15 mouse cellular contexts compared by ENCODE assay signal in the genomic region with DNA sequence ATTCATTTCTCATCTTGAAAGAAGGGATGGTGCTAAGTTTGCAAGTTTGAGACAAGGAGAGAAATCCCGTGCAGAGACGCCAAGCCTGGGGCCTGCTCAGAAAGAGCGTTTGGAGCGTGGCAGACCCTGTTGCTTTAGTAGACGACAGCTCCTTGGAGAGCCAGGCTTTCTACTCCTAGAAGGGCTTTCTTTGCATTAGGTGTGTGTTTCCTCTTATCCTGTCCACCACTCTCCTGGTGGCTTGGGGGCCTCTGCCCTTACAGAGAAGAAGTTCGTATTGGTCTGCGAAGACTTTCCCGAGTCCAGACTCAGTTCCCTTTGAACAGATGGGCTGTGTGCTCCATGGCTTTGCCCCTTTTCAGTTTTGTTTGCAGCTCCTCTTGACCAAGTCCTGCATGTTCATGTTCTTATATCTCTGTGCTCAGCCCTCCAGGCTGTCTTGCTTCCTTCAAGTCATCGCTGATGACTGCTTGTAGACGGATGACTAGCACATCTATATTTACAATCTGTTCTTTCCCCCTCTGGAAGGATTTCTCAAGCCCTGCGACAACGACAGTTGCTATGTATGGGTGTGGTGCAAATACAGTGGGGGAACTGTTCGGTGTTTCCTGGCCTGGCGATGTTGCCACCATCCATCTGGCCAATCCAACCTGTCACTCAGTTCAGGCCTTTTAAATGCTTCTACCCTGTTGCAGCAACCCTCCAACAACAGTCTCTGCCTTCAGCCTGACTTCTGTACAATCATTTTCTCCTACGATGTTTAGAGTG. TPM values are rescaled to one million over a fixed set of nuclear protein-coding genes. Genes with fewer than 3 reads are reported as not detected.
DNase-seq lines count a peak whose midpoint lies in the region; ATAC-seq lines count a peak whose summit lies in the region.
"Had no signal": no experiment of that assay in that cellular context is flagged by ENCODE, and none has a peak within 500 bp of the region (broad histone marks: within the 10 kb centered on the region; RNA-seq: fewer than 3 reads in every experiment).

No protein-coding gene starts in this region.

- H3K9ac ChIP-seq in forebrain, embryonic 16.5 days (replicated peaks; ENCODE audit: low read depth, low read length): no peak overlapping the region
- H3K9ac ChIP-seq in forebrain, embryonic 13.5 days: no peak overlapping the region
- H3K9ac ChIP-seq in embryonic facial prominence, embryonic 15.5 days: no peak overlapping the region
- no peak overlapping the region for H3K9ac ChIP-seq in hindbrain, embryonic 13.5 days
- H3K9ac ChIP-seq: forebrain, embryonic 15.5 days; hindbrain, embryonic 15.5 days; kidney, embryonic 15.5 days; neural tube, embryonic 12.5 days had no signal

- H3K27me3 ChIP-seq in forebrain, embryonic 16.5 days (replicated peaks; ENCODE audit: control insufficient read depth, insufficient read depth, low read length): no peaks in the 10 kb centered on the region
- no peaks in the 10 kb centered on the region for H3K27me3 ChIP-seq in forebrain, embryonic 13.5 days
- no peaks in the 10 kb centered on the region for H3K27me3 ChIP-seq in embryonic facial prominence, embryonic 15.5 days
- H3K27me3 ChIP-seq in hindbrain, embryonic 13.5 days: no peaks in the 10 kb centered on the region
- H3K27me3 ChIP-seq: forebrain, embryonic 15.5 days; hindbrain, embryonic 15.5 days; kidney, embryonic 15.5 days; neural tube, embryonic 12.5 days had no signal

- H3K4me1 ChIP-seq in forebrain, embryonic 16.5 days (replicated peaks; ENCODE audit: control insufficient read depth, insufficient read depth, low read length): peaks cover 13% of the 10 kb centered on the region
- H3K4me1 ChIP-seq in forebrain, embryonic 13.5 days: peaks cover 16% of the 10 kb centered on the region
- peaks cover 29% of the 10 kb centered on the region for H3K4me1 ChIP-seq in embryonic facial prominence, embryonic 15.5 days
- peaks cover 43% of the 10 kb centered on the region for H3K4me1 ChIP-seq in hindbrain, embryonic 13.5 days (replicated peaks)

- H3K4me3 ChIP-seq in forebrain, embryonic 16.5 days (replicated peaks; ENCODE audit: low read length): no peak overlapping the region
- H3K4me3 ChIP-seq in forebrain, embryonic 13.5 days: no peak overlapping the region
- H3K4me3 ChIP-seq in embryonic facial prominence, embryonic 15.5 days (replicated peaks): no peak overlapping the region
- H3K4me3 ChIP-seq in macrophage (ENCODE audit: inconsistent target): no peak overlapping the region
- H3K4me3 ChIP-seq in hindbrain, embryonic 13.5 days: no peak overlapping the region
- H3K4me3 ChIP-seq: forebrain, embryonic 15.5 days; heart, embryonic 10.5 days; hindbrain, embryonic 15.5 days; kidney, embryonic 15.5 days; midbrain, embryonic 10.5 days; neural tube, embryonic 12.5 days had no signal

- no peak overlapping the region for H3K4me2 ChIP-seq in forebrain, embryonic 16.5 days (ENCODE audit: low read length)
- no peak overlapping the region for H3K4me2 ChIP-seq in forebrain, embryonic 13.5 days
- H3K4me2 ChIP-seq in embryonic facial prominence, embryonic 15.5 days (replicated peaks): no peak overlapping the region
- H3K4me2 ChIP-seq in hindbrain, embryonic 13.5 days: no peak overlapping the region
- H3K4me2 ChIP-seq: forebrain, embryonic 15.5 days; hindbrain, embryonic 15.5 days; kidney, embryonic 15.5 days; neural tube, embryonic 12.5 days had no signal

- peak; percentile 84 for DNase-seq in 416B (ENCODE audit: low read depth)
- no peak for DNase-seq in gastrocnemius, postnatal 10 days
- DNase-seq in urinary bladder, postnatal 10 days (ENCODE audit: low spot score): no peak
- DNase-seq: adrenal gland, adult 2 months had no signal

- 73% methylated on average over 15 of the region's 15 CpGs for whole genome bisulfite sequencing in forebrain, embryonic 16.5 days
- WGBS in forebrain, embryonic 13.5 days: 89% methylated on average over 15 of the region's 15 CpGs
- 72% methylated on average over 15 of the region's 15 CpGs for WGBS in embryonic facial prominence, embryonic 15.5 days
- WGBS in macrophage (ENCODE audit: missing documents): 37% methylated on average over 15 of the region's 15 CpGs
- 87% methylated on average over 15 of the region's 15 CpGs for WGBS in hindbrain, embryonic 13.5 days

- ATAC-seq in forebrain, embryonic 16.5 days: 0 out of 2 replicates have a peak, but pooled peaks have one; percentile 25
- ATAC-seq in forebrain, embryonic 13.5 days: no peak
- no peak for ATAC-seq in embryonic facial prominence, embryonic 15.5 days (ENCODE audit: insufficient number of reproducible peaks, low FRiP score, low TSS enrichment, low read depth)
- ATAC-seq in hindbrain, embryonic 13.5 days (ENCODE audit: low FRiP score): no peak
- ATAC-seq: forebrain, embryonic 15.5 days had no signal

- no peaks in the 10 kb centered on the region for H3K9me3 ChIP-seq in forebrain, embryonic 16.5 days (ENCODE audit: control insufficient read depth, low read length)
- no peaks in the 10 kb centered on the region for H3K9me3 ChIP-seq in forebrain, embryonic 13.5 days (replicated peaks)
- H3K9me3 ChIP-seq in embryonic facial prominence, embryonic 15.5 days (replicated peaks): no peaks in the 10 kb centered on the region
- no peaks in the 10 kb centered on the region for H3K9me3 ChIP-seq in hindbrain, embryonic 13.5 days
- H3K9me3 ChIP-seq: forebrain, embryonic 15.5 days; heart, embryonic 10.5 days; hindbrain, embryonic 15.5 days; kidney, embryonic 15.5 days; midbrain, embryonic 10.5 days; neural tube, embryonic 12.5 days had no signal

- peaks cover 99% of the 10 kb centered on the region for H3K79me2 ChIP-seq in macrophage (ENCODE audit: inconsistent target)

- H3K27ac ChIP-seq in forebrain, embryonic 16.5 days (ENCODE audit: low read length): no peak overlapping the region
- no peak overlapping the region for H3K27ac ChIP-seq in forebrain, embryonic 13.5 days
- 0 out of 2 replicates have a peak overlapping the region, but pooled peaks have one; percentile 0 for H3K27ac ChIP-seq in embryonic facial prominence, embryonic 15.5 days (replicated peaks)
- peak overlapping the region; percentile 54 for H3K27ac ChIP-seq in macrophage
- H3K27ac ChIP-seq in hindbrain, embryonic 13.5 days: no peak overlapping the region; the same call in 1 of the 2 replicates
- H3K27ac ChIP-seq: heart, embryonic 10.5 days; hindbrain, embryonic 15.5 days; kidney, embryonic 15.5 days; midbrain, embryonic 10.5 days; neural tube, embryonic 12.5 days had no signal

- no peaks in the 10 kb centered on the region for H3K36me3 ChIP-seq in forebrain, embryonic 16.5 days (ENCODE audit: control insufficient read depth, insufficient read depth)
- no peaks in the 10 kb centered on the region for H3K36me3 ChIP-seq in forebrain, embryonic 13.5 days (ENCODE audit: poor library complexity, severe bottlenecking)
- no peaks in the 10 kb centered on the region for H3K36me3 ChIP-seq in embryonic facial prominence, embryonic 15.5 days
- no peaks in the 10 kb centered on the region for H3K36me3 ChIP-seq in macrophage (ENCODE audit: inconsistent target)
- H3K36me3 ChIP-seq in hindbrain, embryonic 13.5 days: no peaks in the 10 kb centered on the region
- H3K36me3 ChIP-seq: forebrain, embryonic 15.5 days; heart, embryonic 10.5 days; hindbrain, embryonic 15.5 days; kidney, embryonic 15.5 days; midbrain, embryonic 10.5 days; neural tube, embryonic 12.5 days had no signal

RNA-seq across cellular contexts. Expression of a gene that starts 14.5 kb away (rescaled TPM):
- 144 and 148 TPM in 2 replicates for polyA plus RNA-seq in forebrain, embryonic 16.5 days (2015; fragmentation: Nextera tagmentation; extraction: Ambion mirVana)
- polyA plus RNA-seq in forebrain, embryonic 13.5 days (2015; fragmentation: Nextera tagmentation; extraction: Ambion mirVana): 82.4 and 82.8 TPM in 2 replicates
- 82.8 and 84.5 TPM in 2 replicates for polyA plus RNA-seq in embryonic facial prominence, embryonic 15.5 days (2015; fragmentation: Nextera tagmentation; extraction: Ambion mirVana)
- total RNA-seq in macrophage (2018; cell fraction: chromatin; rRNA removed): 100 to 1,000 TPM in 22 of 26 experiments, 10 to 100 TPM in 4; 33.3 to 254 (median 187) TPM
- 10 to 100 TPM; 62.7 to 89.5 (median 78.5) TPM for total RNA-seq in macrophage (2018; cell fraction: cytosol; rRNA removed)
- 100 to 1,000 TPM in 21 of 26 experiments, 10 to 100 TPM in 5; 36.9 to 188 (median 128) TPM for total RNA-seq in macrophage (2018; cell fraction: nucleus; rRNA removed)
- polyA plus RNA-seq in macrophage (2018): 64.1 to 79.9 TPM (median 70.4 TPM) in 3 replicates
- 131 and 134 TPM in 2 replicates for polyA plus RNA-seq in hindbrain, embryonic 13.5 days (2015; fragmentation: Nextera tagmentation; extraction: Ambion mirVana)
- 100 to 1,000 TPM; 161 to 166 TPM for total RNA-seq in gastrocnemius, postnatal 10 days (2021)

Comparison
In these comparisons a context has a peak if more than half of its experiments do, and no peak if none do; other contexts are left out.
1. H3K27ac ChIP-seq: peak in embryonic facial prominence, embryonic 15.5 days (single experiment) and macrophage (single experiment); none in forebrain, embryonic 16.5 days (single experiment), forebrain, embryonic 13.5 days (single experiment) and hindbrain, embryonic 13.5 days (single experiment).